Mouse (Mus musculus): Measurements from ENCODE around the gene Gtf2ird2. TPM values are rescaled to one million over a fixed set of nuclear protein-coding genes. Genes with fewer than 3 reads are reported as not detected.
A peak's percentile ranks its signal among the peaks of the same experiment; 100 is the strongest.

Gtf2ird2 gene
- polyA plus RNA-seq, 1 experiment from 2014 or later, result 4.4 TPM

DNA sequence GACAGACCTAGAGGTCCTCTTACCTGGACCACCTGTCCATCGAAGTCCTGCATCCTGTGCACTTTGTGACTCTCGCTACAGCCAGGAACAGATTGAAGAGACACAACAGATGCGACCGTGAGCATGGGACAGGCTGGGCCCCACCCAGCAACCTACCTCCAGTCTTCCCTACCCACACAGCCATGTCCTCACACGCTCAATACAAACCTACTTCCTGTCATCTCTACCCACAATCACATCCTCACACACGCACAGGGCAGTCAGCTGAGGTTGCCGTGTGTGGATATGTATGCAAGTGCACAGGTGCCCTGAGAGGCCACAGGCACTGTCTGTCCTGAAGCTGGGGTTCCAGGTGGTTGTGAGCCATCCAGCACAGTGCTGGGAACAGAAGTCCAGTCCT is 17.2 kb upstream of the Gtf2ird2 start:
- Histone ChIP-seq H3K36me3 (ENCODE audit: insufficient read depth, low read length) (peaks cover 1% of the 10 kb centered on the region; the same call in 1 of the 2 replicates), H3K4me3 (ENCODE audit: low read depth, low read length) (no peak overlapping the region), H3K27ac (ENCODE audit: low read length) (no peak overlapping the region), H3K27me3 (replicated peaks; ENCODE audit: insufficient read depth, low read length) (no peaks in the 10 kb centered on the region), H3K4me1 (ENCODE audit: insufficient read depth, low read depth, low read length) (no peaks in the 10 kb centered on the region), H3K9ac (replicated peaks; ENCODE audit: low read depth) (no peak overlapping the region), H3K4me2 (replicated peaks; ENCODE audit: low read depth, low read length) (no peak overlapping the region), H3K9me3 (ENCODE audit: low read length) (no peaks in the 10 kb centered on the region)
- ATAC-seq (no peak), DNase-seq (ENCODE audit: low spot score) (no peak)
- WGBS, result 90% methylated on average over 7 of the region's 7 CpGs
- TF ChIP-seq EP300 (IDR thresholded peaks at IDR 0.05) (no peak), CTCF (IDR thresholded peaks at IDR 0.05) (no peak)

DNA sequence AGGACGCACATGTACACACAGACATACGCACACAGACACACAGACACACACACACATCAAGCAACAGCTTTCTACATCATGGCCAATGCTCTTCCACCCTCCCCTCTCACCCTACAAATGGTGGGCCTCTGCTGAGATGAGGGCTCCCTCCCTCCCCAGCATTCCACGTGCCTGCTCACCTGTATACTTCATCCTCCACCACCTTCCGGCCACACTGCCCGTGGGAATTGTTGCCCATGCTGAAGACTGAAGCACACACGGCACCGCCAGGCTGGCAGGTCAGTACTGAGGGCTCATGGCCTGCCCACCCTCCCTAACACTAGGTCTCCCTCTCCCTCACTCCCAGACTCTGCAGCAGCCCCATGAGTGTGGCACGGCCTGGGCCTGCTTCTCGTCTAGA is 15.8 kb upstream of the Gtf2ird2 start:
- H3K36me3 ChIP-seq (ENCODE audit: insufficient read depth, low read length), result no peaks in the 10 kb centered on the region
- no peaks in the 10 kb centered on the region for H3K27me3 ChIP-seq (replicated peaks; ENCODE audit: insufficient read depth, low read length)
- no peaks in the 10 kb centered on the region for H3K9me3 ChIP-seq (ENCODE audit: low read length)
- H3K27ac ChIP-seq (ENCODE audit: low read length), result no peak overlapping the region
- WGBS, result 93% methylated on average over 9 of the region's 9 CpGs
- no peaks in the 10 kb centered on the region for H3K4me1 ChIP-seq (ENCODE audit: insufficient read depth, low read depth, low read length)
- no peak overlapping the region for H3K9ac ChIP-seq (replicated peaks; ENCODE audit: low read depth)
- no peak overlapping the region for H3K4me3 ChIP-seq (ENCODE audit: low read depth, low read length)
- no peak for DNase-seq (ENCODE audit: low spot score)
- no peak for ATAC-seq
- TF ChIP-seq EP300 (IDR thresholded peaks at IDR 0.05) (no peak), CTCF (IDR thresholded peaks at IDR 0.05) (no peak)
- no peak overlapping the region for H3K4me2 ChIP-seq (replicated peaks; ENCODE audit: low read depth, low read length)

GRCm38 (mm10) chr5:134169231-134169630 is 14.6 kb upstream of the Gtf2ird2 start:
- no peaks in the 10 kb centered on the region for H3K36me3 ChIP-seq (ENCODE audit: insufficient read depth, low read length)
- TF ChIP-seq EP300 (IDR thresholded peaks at IDR 0.05) (no peak), CTCF (IDR thresholded peaks at IDR 0.05) (no peak)
- ATAC-seq, result no peak
- no peak overlapping the region for H3K27ac ChIP-seq (ENCODE audit: low read length)
- H3K27me3 ChIP-seq (replicated peaks; ENCODE audit: insufficient read depth, low read length), result no peaks in the 10 kb centered on the region
- no peak for DNase-seq (ENCODE audit: low spot score)
- H3K4me2 ChIP-seq (replicated peaks; ENCODE audit: low read depth, low read length), result no peak overlapping the region
- 90% methylated on average over 10 of the region's 10 CpGs for WGBS
- H3K4me3 ChIP-seq (ENCODE audit: low read depth, low read length), result no peak overlapping the region
- no peak overlapping the region for H3K9ac ChIP-seq (replicated peaks; ENCODE audit: low read depth)
- no peaks in the 10 kb centered on the region for H3K9me3 ChIP-seq (ENCODE audit: low read length)
- no peaks in the 10 kb centered on the region for H3K4me1 ChIP-seq (ENCODE audit: insufficient read depth, low read depth, low read length)

DNA sequence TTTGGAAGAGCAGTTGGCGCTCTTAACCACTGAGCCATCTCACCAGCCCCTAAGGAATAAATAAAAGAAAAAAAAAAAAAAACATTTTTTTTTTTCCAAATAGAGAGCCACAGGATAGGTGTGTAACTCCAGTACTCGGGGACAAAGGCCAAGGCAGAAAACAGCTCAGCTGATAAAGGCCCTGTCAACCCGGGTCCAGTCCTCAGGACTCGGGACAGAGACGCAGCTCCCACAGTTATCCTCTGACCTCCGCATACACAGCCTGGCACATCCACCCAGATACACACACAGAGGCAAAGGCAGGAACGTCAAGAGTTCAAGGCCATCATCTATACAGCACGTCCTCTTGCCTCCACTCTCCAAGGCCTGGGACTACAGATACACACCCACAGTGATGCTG is 13.7 kb upstream of the Gtf2ird2 start:
- no peaks in the 10 kb centered on the region for H3K9me3 ChIP-seq (ENCODE audit: low read length)
- H3K4me1 ChIP-seq (ENCODE audit: insufficient read depth, low read depth, low read length), result no peaks in the 10 kb centered on the region
- no peaks in the 10 kb centered on the region for H3K27me3 ChIP-seq (replicated peaks; ENCODE audit: insufficient read depth, low read length)
- no peak overlapping the region for H3K4me2 ChIP-seq (replicated peaks; ENCODE audit: low read depth, low read length)
- no peak for ATAC-seq
- H3K36me3 ChIP-seq (ENCODE audit: insufficient read depth, low read length), result no peaks in the 10 kb centered on the region
- H3K4me3 ChIP-seq (ENCODE audit: low read depth, low read length), result no peak overlapping the region
- DNase-seq (ENCODE audit: low spot score), result no peak
- 92% methylated on average over 8 of the region's 8 CpGs for WGBS
- no peak overlapping the region for H3K27ac ChIP-seq (ENCODE audit: low read length)
- no peak overlapping the region for H3K9ac ChIP-seq (replicated peaks; ENCODE audit: low read depth)
- TF ChIP-seq EP300 (IDR thresholded peaks at IDR 0.05) (no peak), CTCF (IDR thresholded peaks at IDR 0.05) (no peak)

DNA sequence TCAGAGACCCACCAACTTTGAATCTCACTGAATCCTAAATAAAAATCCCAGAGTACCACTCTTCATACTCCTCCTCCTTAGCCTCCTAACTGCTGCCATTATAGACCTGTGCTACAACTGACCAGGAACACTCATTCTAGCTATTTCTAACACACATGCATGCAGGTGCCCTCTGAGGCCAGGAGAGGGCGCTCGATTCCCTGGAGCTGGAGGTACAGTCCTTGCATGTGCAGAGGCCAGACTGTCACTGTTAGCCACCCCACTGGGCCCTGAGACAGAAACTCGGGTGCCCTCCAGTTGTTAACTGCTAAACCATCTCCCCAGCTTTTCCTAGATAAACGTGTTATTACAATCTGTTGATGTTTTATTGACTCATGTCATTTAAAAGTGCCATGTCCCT is 10.6 kb upstream of the Gtf2ird2 start:
- Histone ChIP-seq H3K4me2 (replicated peaks; ENCODE audit: low read depth, low read length) (no peak overlapping the region), H3K9ac (replicated peaks; ENCODE audit: low read depth) (no peak overlapping the region), H3K36me3 (ENCODE audit: insufficient read depth, low read length) (no peaks in the 10 kb centered on the region), H3K4me3 (ENCODE audit: low read depth, low read length) (no peak overlapping the region), H3K4me1 (ENCODE audit: insufficient read depth, low read depth, low read length) (no peaks in the 10 kb centered on the region), H3K9me3 (ENCODE audit: low read length) (no peaks in the 10 kb centered on the region), H3K27me3 (replicated peaks; ENCODE audit: insufficient read depth, low read length) (no peaks in the 10 kb centered on the region), H3K27ac (ENCODE audit: low read length) (no peak overlapping the region)
- ATAC-seq, result no peak
- peak; percentile 78 for TF ChIP-seq CTCF (IDR thresholded peaks at IDR 0.05)
- TF ChIP-seq EP300 (IDR thresholded peaks at IDR 0.05), result no peak
- 36% methylated on average over 4 of the region's 4 CpGs for whole genome bisulfite sequencing
- DNase-seq (ENCODE audit: low spot score), result peak; percentile 35

DNA sequence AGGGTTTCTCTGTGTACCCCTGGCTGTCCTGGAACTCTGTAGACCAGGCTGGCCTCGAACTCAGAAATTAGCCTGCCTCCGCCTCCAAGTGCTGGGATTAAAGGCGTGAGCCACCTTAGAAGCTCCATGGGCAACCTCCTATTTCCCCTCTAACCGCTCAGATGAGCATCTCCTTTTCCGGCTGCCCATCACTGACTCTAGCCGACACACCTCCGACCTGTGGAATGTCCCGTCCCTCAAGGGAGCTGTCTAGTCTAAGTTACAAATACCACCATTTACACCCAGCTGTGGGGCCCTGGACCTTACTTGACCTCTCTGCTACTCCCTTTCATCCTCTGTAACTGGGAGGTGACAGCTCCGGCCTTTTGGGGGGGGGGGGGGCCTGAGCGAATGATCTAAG is 8.1 kb upstream of the Gtf2ird2 start:
- TF ChIP-seq EP300 (IDR thresholded peaks at IDR 0.05) (no peak), CTCF (IDR thresholded peaks at IDR 0.05) (no peak)

More for the DNA sequence above, 8.1 kb upstream of the Gtf2ird2 start:
- H3K9me3 ChIP-seq (ENCODE audit: low read length), result no peaks in the 10 kb centered on the region
- H3K4me1 ChIP-seq (ENCODE audit: insufficient read depth, low read depth, low read length), result no peaks in the 10 kb centered on the region
- peak overlapping the region; percentile 68 for H3K4me2 ChIP-seq (replicated peaks; ENCODE audit: low read depth, low read length)
- no peak overlapping the region for H3K9ac ChIP-seq (replicated peaks; ENCODE audit: low read depth)
- ATAC-seq, result no peak
- no peak for DNase-seq (ENCODE audit: low spot score)
- no peaks in the 10 kb centered on the region for H3K36me3 ChIP-seq (ENCODE audit: insufficient read depth, low read length)
- H3K27ac ChIP-seq (ENCODE audit: low read length), result no peak overlapping the region
- H3K4me3 ChIP-seq (ENCODE audit: low read depth, low read length), result peak overlapping the region; percentile 87
- H3K27me3 ChIP-seq (replicated peaks; ENCODE audit: insufficient read depth, low read length), result no peaks in the 10 kb centered on the region
- WGBS, result 12% methylated on average over 10 of the region's 10 CpGs

Data from lung, postnatal 0 days (tissue).